Mouse (Mus musculus) heart, embryonic 11.5 days (tissue): ENCODE results near the gene Yes1. TPM values are rescaled to one million over a fixed set of nuclear protein-coding genes. Genes with fewer than 3 reads are reported as not detected.
"Not testable (repeated sequence)": the region's sequence is repeated elsewhere in the genome, so short reads cannot be mapped to it uniquely, and the experiment has no call there.

Experiments
- ATAC-seq: fragments of 200-750 bp; cut with Nextera tagmentation; replicated peaks from 2 replicates; pipeline ENCODE4 v1.8.0; 2017; ENCODE audit warnings: moderate library complexity; ENCODE audit not compliant: insufficient number of reproducible peaks, low FRiP score, low TSS enrichment
- H3K27ac ChIP-seq: fragments of 300-500 bp; sonication (generic); 2 replicates; pipeline ENCODE4 v1.5.1; 2014; ENCODE audit warnings: mild to moderate bottlenecking, low read depth, low read length
- H3K27me3 ChIP-seq: fragments of 300-500 bp; sonication (generic); 2 replicates; pipeline ENCODE4 v1.6.1; 2014; ENCODE audit warnings: mild to moderate bottlenecking, low read length, mixed read lengths; ENCODE audit not compliant: control insufficient read depth, insufficient read depth
- H3K36me3 ChIP-seq: fragments of 300-500 bp; sonication (generic); 2 replicates; pipeline ENCODE4 v1.6.1; 2014; ENCODE audit warnings: mild to moderate bottlenecking, low read length, moderate library complexity, mixed read lengths; ENCODE audit not compliant: control insufficient read depth, insufficient read depth
- H3K4me1 ChIP-seq: fragments of 300-500 bp; sonication (generic); 2 replicates; pipeline ENCODE4 v1.6.1; 2014; ENCODE audit warnings: low read length; ENCODE audit not compliant: control insufficient read depth, insufficient read depth
- H3K4me2 ChIP-seq: fragments of 300-500 bp; sonication (generic); 2 replicates; pipeline ENCODE4 v1.6.1; 2014; ENCODE audit warnings: mild to moderate bottlenecking, moderate library complexity
- H3K4me3 ChIP-seq: fragments of 300-500 bp; sonication (generic); 2 replicates; pipeline ENCODE4 v1.5.1; 2014; ENCODE audit warnings: low read depth, low read length
- H3K9ac ChIP-seq: fragments of 300-500 bp; sonication (generic); 2 replicates; pipeline ENCODE4 v1.6.1; 2014; ENCODE audit warnings: mild to moderate bottlenecking, low read depth, low read length, moderate library complexity
- H3K9me3 ChIP-seq: fragments of 300-500 bp; sonication (generic); replicated peaks from 2 replicates; pipeline ENCODE4 v1.6.1; 2016; ENCODE audit warnings: low read length; ENCODE audit not compliant: control insufficient read depth
- WGBS: fragments of 180-500 bp; shearing (Covaris S2); extraction: QIAGEN DNeasy Blood & Tissue Kit; methylation state at CpG from one replicate; pipeline ENCODE4 v1.1.7; 2014; ENCODE audit not compliant: insufficient replicate concordance; 5-methylcytosine and 5-hydroxymethylcytosine counted together
- polyA plus RNA-seq: library from polyadenylated mRNA; unstranded; fragments of >200 nt; fragmentation: Nextera tagmentation; extraction: Ambion mirVana; gene quantifications from 2 replicates; pipeline ENCODE4 v1.2.1, GENCODE M21; 2014

Yes1 gene
- polyA plus RNA-seq, 1 experiment from 2014 or later, result 26.2 TPM

- ATAC-seq, result no peak
- Histone ChIP-seq H3K36me3 (no peaks in the 10 kb centered on the region), H3K4me1 (no peaks in the 10 kb centered on the region), H3K27ac (no peak overlapping the region), H3K4me2 (no peak overlapping the region), H3K27me3 (no peaks in the 10 kb centered on the region), H3K9me3 (no peaks in the 10 kb centered on the region), H3K9ac (no peak overlapping the region), H3K4me3 (no peak overlapping the region)
- WGBS, result 72% methylated on average over 7 of the region's 7 CpGs
Measured at GRCm38 (mm10) chr5:32728300-32728699, 117.3 kb downstream of the Yes1 start.

- H3K4me1 ChIP-seq, result no peaks in the 10 kb centered on the region
- no peak overlapping the region for H3K27ac ChIP-seq
- no peak overlapping the region for H3K4me2 ChIP-seq
- H3K27me3 ChIP-seq, result no peaks in the 10 kb centered on the region
- no peaks in the 10 kb centered on the region for H3K36me3 ChIP-seq
- 71% methylated on average over 8 of the region's 8 CpGs for WGBS
- no peak for ATAC-seq
- H3K4me3 ChIP-seq, result no peak overlapping the region
- H3K9me3 ChIP-seq, result no peaks in the 10 kb centered on the region
- H3K9ac ChIP-seq, result no peak overlapping the region
Measured at GRCm38 (mm10) chr5:32728851-32729250, 117.9 kb downstream of the Yes1 start.

- H3K4me2 ChIP-seq, H3K4me1 ChIP-seq, H3K27ac ChIP-seq, H3K9ac ChIP-seq, H3K9me3 ChIP-seq, H3K4me3 ChIP-seq, H3K36me3 ChIP-seq, H3K27me3 ChIP-seq: not testable (repeated sequence)
- peak; percentile 57; the same call in 1 of the 2 replicates for ATAC-seq
- 97% methylated on average over 6 of the region's 6 CpGs for WGBS
Measured at GRCm38 (mm10) chr5:32733892-32734291, 122.9 kb downstream of the Yes1 start.

GRCm38 (mm10) chr5:32735779-32736178 lies 124.8 kb downstream of the Yes1 start:
- H3K36me3 ChIP-seq, result no peaks in the 10 kb centered on the region
- H3K4me3 ChIP-seq, result no peak overlapping the region
- no peaks in the 10 kb centered on the region for H3K9me3 ChIP-seq
- WGBS, result 80% methylated on average over 6 of the region's 6 CpGs
- H3K4me1 ChIP-seq, result no peaks in the 10 kb centered on the region
- no peak overlapping the region for H3K9ac ChIP-seq
- H3K4me2 ChIP-seq, result no peak overlapping the region
- no peak overlapping the region for H3K27ac ChIP-seq
- H3K27me3 ChIP-seq, result no peaks in the 10 kb centered on the region
- ATAC-seq, result no peak

Other genes with a start within 250 kb of the Yes1 start
- 264 and 300 TPM in 2 replicates for gene Ppp1cb, start 152.3 kb upstream of the Yes1 start, polyA plus RNA-seq
- gene Pisd, start 174.5 kb downstream of the Yes1 start, polyA plus RNA-seq, result 45.5 and 53.1 TPM in 2 replicates
- not detected in 2 replicates for gene Gm20671, start 215.9 kb downstream of the Yes1 start, polyA plus RNA-seq
- gene Prr14l, start 243.1 kb downstream of the Yes1 start, polyA plus RNA-seq, result 9.0 and 11.5 TPM in 2 replicates